Mouse (Mus musculus): Measurements from ENCODE around the gene Bcat2.

DNA sequence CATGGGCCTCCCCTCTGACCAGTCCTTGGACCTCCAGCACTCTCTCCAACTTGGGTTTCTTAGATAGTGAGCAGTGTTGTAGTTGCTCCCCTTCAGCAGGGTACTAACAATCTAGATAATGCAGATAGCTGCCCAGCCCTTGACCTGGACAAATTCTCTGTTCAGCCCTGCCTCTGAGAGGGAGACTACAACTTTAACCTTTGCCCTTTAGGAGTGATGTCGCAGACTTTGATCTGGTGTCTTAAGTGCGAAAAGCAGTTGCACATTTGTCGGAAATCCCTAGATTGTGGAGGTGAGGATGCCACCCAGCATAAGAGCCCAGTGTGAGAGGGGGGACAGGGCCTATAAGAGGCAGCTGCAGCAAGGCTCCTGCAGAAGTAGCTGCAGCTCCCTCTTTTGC, 54.8 kb downstream of the Bcat2 start:
- TF ChIP-seq ZC3H11A (IDR thresholded peaks at IDR 0.05; ENCODE audit: borderline replicate concordance, low read depth, low read length) = no peak
- no peak for TF ChIP-seq HCFC1 (IDR thresholded peaks at IDR 0.05; ENCODE audit: borderline replicate concordance, insufficient read depth, low read length)
- no peak for TF ChIP-seq CHD2 (IDR thresholded peaks at IDR 0.05; ENCODE audit: low read depth, low read length)
- TF ChIP-seq MAFK (IDR thresholded peaks at IDR 0.05; ENCODE audit: insufficient read depth, low read depth, low read length) = no peak
- TF ChIP-seq ZNF384 (IDR thresholded peaks at IDR 0.05; ENCODE audit: low read depth, low read length) = no peak
